Mouse (Mus musculus) kidney, adult 8-10 months (tissue): ENCODE results near the gene Kcp.

Experiments used
- DNase-seq, 2 experiments: peaks; one replicate each; pipeline ENCODE4 v3.0.0; 2022

The Kcp gene

GRCm38 (mm10) chr6:29522626-29523300, 15.0 kb upstream of the Kcp start:
- DNase-seq = peak; percentile 55 to 72

GRCm38 (mm10) chr6:29517139-29517538, 9.4 kb upstream of the Kcp start:
- peak; percentile 59 to 75 for DNase-seq

DNA sequence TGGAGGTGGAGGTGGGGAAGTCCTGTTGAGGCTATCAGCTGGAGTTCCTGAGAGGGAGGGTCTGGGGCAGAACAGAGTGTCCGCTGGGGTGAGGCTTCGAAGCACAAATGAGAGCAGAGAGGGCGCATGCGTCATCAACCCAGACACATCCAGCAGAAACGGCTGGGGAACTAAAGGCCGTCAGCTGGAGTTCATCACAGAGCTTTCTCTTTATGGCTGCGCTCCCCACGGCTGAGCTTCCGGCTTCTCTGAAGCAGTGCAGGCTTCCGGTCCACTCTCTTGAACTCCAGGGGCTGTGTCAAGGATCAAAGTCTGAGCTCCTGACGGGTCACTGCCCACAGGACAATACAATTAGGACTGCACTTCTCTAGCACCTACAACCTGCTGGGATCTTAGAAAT, 5.5 kb upstream of the Kcp start:
- peak; percentile 75 to 77 for DNase-seq

GRCm38 (mm10) chr6:29509086-29509485, 1.3 kb upstream of the Kcp start:
- no peak for DNase-seq

DNA sequence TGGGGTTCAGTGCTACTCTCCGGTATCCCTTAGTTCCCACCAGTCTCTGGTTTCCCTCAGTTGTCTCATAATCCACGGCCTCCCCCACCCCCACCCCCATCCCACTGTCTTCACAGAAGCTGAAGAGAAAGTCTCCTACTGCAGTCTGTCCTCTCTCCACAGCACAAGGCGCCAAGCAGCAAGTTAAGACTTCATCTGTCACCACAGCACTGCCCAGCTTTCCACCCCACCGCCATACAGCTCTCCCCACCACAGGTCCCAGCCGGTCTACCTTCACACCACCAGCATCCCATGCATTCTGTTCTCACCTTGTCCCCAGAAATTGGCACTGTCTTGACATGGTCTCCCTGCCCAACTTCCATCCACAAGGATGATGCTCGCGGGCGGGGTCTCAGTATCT, 918 bp downstream of the Kcp start:
- DNase-seq = no peak

DNA sequence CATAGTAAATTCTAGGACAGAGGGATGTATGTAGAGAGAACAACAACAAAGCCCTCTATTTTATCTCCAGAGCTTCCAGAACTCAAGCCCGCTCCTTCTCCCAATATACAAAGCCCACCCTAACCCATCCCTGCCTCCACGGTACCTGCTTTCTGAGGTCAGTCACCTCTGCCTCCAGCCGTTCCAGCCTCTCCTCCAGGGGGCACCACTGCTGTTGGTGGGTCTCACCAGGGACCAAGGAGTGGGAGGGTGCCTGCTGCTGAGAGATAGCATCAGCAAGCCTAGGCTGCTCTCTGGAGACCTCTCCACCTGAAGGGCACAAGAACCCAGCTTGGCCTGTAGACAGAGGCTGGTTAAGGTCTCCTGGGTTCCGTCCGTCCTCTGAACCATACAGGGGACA, 2.3 kb downstream of the Kcp start:
- no peak for DNase-seq

DNA sequence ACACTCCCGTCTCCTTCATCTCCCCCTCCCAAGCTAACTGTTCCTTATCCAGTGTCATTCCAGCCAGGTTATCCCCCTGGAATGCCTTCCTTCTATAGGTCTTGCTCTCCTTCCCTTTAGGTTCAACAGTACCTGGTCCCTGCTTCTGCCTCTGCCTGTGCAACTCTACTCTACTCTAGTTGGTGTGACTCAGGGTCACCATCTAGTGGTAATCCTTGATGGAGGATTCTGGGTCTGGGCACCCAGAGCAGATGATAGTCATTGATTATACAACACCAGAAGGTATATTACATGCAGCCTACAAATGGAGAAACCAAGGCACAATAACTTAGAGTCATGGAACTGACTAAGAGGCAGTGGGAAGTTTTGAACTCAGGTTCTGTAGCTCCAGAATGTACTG, 6.2 kb downstream of the Kcp start:
- no peak for DNase-seq

GRCm38 (mm10) chr6:29500810-29501209, 6.9 kb downstream of the Kcp start:
- DNase-seq = no peak

DNA sequence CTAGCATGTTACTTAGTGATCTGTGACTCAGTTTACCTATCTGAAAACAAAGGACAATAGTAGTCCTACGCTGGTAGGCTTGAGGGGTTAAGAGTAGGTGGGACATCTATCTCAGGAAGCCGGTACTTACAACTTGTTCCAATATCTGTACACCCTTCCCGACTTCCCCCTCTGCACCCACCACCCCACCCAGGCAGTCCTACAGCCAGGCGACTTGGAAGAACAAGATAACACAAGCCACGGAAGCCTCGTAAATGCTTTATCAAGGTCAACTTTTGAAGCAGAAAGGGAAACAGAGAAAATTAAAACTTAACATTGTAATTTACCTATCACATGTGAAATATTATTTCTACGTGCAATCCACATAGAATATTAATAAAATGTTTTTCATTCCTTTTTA, 7.6 kb downstream of the Kcp start:
- DNase-seq = no peak

DNA sequence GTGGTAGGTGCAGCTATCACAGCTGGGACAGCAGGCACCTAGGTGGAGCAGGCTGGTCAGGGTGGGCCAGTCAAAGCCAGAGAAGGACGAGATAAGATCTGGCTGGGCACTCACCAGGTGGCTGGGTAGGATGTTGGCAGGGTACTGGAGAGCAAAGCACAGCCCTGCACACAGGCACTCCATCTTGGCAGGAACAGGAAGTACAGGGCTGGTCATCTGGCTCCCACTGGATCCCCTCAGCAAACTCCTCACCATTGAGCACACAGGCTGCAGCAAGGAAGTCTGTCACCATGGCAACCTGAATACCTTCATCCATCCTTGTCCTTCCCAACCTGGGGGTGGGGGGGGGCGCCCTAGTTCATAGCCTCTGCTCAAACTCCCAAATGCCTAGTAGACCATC, 10.0 kb downstream of the Kcp start:
- DNase-seq = no peak

DNA sequence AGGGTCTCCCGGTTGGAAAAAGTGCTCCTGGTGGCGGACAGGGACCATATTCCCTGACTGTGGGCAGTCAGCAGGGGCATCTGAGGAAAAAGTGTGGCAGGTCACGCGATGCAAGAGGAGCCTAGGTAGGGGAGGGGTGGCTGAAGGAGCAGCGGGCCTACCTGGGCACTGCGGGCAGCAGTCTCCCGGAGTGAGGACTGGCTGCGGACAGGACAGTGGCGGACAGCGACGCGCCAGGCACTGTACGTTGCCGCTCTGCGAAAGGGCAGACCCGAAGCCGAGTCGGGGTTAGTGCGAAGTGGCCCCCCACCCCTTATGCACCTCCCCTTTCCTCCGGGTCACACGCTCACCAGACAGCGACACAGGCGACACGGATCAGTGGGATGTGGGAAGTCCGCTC, 11.5 kb downstream of the Kcp start:
- no peak for DNase-seq

- DNase-seq = peak; percentile 25 to 45
These were observed 13.7 kb downstream of the Kcp start for GRCm38 (mm10) chr6:29494101-29494500.

GRCm38 (mm10) chr6:29485951-29486350, 21.8 kb downstream of the Kcp start:
- no peak for DNase-seq

- peak; percentile 54 to 67 for DNase-seq
These were observed 22.8 kb downstream of the Kcp start for GRCm38 (mm10) chr6:29484716-29485559.

DNA sequence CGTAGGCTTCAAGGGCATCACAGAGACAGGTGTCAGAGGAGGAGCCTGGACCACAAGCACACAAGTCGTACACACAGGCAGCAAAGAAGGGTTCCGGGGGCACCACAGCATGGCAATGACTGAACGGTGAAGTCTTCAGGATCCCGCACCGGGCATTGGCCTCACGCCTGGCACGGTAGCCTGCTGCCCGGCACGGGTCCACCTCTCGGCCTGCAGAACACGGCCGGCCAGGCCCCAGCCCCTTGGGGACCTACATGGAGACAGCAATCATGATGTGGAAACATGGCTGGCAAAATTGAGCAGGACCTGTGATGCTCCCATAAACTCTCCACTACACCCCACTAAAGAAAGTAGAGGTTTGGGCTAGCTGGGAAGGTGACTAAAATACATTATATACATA, 25.1 kb downstream of the Kcp start:
- DNase-seq = no peak

- DNase-seq = peak; percentile 75 to 76
These were observed 33.0 kb downstream of the Kcp start for GRCm38 (mm10) chr6:29474736-29475135.

- DNase-seq = peak; percentile 89 to 91
These were observed 33.6 kb downstream of the Kcp start for GRCm38 (mm10) chr6:29473941-29474691.

DNA sequence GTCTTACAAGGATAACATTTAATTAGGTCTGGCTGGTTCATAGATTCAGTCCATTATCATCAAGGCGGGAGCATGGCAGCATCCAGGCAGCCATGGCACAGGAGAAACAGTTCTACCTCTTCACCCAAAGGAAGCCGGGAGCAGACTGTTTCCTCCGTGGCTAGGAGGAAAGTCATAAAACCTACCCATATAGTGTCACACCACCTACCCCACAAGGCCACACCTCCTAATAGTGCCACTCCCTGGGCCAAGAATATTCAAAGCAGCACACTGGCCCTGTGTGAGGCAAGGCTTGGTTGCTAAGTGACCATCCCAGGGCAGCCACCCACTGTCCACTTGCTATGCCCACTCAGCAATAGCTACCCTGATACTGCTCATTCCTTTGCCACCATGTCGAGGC, 36.6 kb downstream of the Kcp start, which contains the start of gene Atp6v1fnb:
Gene Atp6v1fnb, plus strand, starts transcription at position 301 of the 400 bp plus-strand sequence.
- no peak for DNase-seq

- DNase-seq = peak; percentile 40 to 65
These were observed 38.9 kb downstream of the Kcp start for GRCm38 (mm10) chr6:29468851-29469250.

DNA sequence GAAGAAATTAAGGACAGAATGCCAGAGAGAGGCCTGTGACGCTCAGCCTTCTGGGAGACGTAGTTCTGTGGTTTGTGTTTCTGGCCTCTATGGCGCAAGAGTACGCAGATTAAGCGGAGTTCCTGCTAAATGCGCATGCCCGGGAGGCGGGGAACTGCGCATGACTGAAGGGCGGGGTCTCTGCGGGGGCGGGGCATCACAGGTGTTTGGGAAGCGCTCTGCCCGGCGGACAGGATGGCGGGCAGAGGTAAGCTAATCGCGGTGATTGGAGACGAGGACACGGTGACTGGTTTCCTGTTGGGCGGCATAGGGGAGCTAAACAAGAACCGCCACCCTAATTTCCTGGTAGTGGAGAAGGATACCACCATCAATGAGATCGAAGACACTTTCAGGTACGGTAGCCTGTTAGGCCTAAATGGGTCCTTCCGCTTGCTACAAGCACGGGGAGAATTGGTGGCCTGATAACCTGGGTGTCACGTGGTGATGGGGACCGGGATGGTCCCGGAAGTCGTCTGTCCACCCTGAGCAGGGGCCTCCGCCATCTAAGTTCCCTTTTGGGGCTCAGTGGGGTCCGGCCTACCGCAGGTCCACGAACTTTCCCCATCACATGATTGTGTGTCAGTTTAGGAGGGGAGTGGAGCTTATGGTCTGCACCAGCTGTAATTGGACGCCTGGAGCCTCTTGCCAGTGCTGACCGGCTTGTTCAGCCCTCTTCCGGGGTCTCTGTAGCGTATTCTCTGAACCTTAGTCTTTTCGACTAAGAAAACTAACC, 40.0 kb downstream of the Kcp start, which contains the start of gene Atp6v1f:
Gene Atp6v1f, plus strand, starts transcription at position 136 of the 772 bp plus-strand sequence.
- DNase-seq = peak; percentile 93 to 94

GRCm38 (mm10) chr6:29463388-29463787, 44.4 kb downstream of the Kcp start:
- DNase-seq = no peak

DNA sequence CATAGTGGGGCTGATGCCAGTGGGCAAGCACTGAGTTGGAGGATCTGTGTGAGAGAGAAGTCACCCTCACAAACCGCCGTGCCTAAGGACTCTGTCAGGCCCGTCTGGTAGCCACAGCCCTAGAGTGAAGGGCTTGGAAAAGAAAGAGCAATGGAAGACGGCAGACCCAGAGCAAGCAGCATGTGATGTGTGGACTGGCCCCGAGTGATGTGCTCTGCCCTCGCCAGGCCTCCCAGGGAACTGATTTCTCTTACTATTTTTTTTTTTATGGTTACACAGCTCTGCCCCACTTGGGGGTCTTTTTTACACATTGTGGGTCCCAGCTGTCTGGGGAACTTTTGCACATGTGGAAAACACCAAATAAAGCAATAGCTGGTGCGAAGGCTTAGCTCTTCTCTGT, 46.2 kb downstream of the Kcp start:
- no peak for DNase-seq

GRCm38 (mm10) chr6:29450667-29451066, 57.1 kb downstream of the Kcp start:
- no peak for DNase-seq
